Mouse (Mus musculus) right cerebral cortex, adult 18-20 months (tissue): Measurements from ENCODE around the gene Grem1.

Source experiments
- DNase-seq: peaks from one replicate; pipeline ENCODE4 v3.0.0; 2022; ENCODE audit warnings: mixed read lengths

The Grem1 gene

GRCm38 (mm10) chr2:113756924-113757524 lies 1.4 kb downstream of the Grem1 start:
- no peak for DNase-seq

- DNase-seq = no peak
Observed at GRCm38 (mm10) chr2:113749721-113750120, 8.7 kb downstream of the Grem1 start.

- DNase-seq = no peak
Observed at GRCm38 (mm10) chr2:113749309-113749708, 9.1 kb downstream of the Grem1 start.

GRCm38 (mm10) chr2:113728581-113728980 lies 29.9 kb downstream of the Grem1 start:
- no peak for DNase-seq

- no peak for DNase-seq
Observed at GRCm38 (mm10) chr2:113714801-113715200, 43.6 kb downstream of the Grem1 start.

- no peak for DNase-seq
Observed at GRCm38 (mm10) chr2:113713406-113713805, 45.0 kb downstream of the Grem1 start.

- DNase-seq = no peak
Observed at GRCm38 (mm10) chr2:113707507-113707906, 50.9 kb downstream of the Grem1 start.

GRCm38 (mm10) chr2:113701507-113701906 lies 56.9 kb downstream of the Grem1 start:
- DNase-seq = no peak

GRCm38 (mm10) chr2:113696647-113697046 lies 61.8 kb downstream of the Grem1 start:
- no peak for DNase-seq

- no peak for DNase-seq
Observed at GRCm38 (mm10) chr2:113696222-113696621, 62.2 kb downstream of the Grem1 start.
